Mouse (Mus musculus): ENCODE results near the gene Cdh12.
"Not testable (repeated sequence)": the region's sequence is repeated elsewhere in the genome, so short reads cannot be mapped to it uniquely, and the experiment has no call there.

The Cdh12 gene

DNA sequence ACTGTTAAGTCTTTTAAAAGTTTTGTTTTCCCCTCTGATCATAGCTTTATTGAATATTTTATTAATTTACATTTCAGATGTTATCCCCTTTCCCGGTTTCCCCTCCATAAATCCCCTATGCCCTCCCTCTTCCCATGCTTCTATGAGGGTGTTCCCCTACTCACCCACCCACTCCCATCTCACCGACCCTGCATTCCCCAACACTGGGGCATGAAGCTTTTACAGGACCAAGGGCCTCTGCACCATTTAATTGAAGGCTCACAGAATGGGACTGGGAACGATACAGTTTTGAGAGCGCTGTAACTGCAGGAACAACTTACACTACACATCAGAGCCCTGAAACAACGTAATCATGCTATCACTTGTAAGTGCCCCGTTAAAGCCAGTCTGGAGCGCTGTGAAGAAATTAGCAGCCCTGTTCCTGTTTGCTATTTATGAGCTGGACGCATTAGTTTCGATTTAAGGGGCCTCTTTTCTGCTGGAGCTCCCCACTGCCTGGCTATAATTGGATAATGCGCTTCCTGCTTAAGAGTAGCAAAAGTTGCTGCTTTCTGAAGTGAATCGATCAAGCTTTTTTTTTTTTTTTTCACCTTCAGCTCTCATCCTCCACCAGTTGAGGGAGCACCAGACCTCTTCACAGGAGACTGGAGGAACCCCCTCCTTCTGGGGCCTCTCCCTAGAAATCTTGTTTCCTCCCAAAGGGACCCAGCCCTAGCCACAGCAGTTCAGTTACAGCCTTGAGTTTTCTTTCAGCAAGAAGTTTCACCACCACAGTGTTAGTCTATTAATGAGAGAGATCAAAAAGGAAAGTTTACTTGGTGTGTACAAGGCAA lies 660.2 kb downstream of the Cdh12 start:
- DNase-seq (ENCODE audit: low spot score in 2 of 2), result no peak

DNA sequence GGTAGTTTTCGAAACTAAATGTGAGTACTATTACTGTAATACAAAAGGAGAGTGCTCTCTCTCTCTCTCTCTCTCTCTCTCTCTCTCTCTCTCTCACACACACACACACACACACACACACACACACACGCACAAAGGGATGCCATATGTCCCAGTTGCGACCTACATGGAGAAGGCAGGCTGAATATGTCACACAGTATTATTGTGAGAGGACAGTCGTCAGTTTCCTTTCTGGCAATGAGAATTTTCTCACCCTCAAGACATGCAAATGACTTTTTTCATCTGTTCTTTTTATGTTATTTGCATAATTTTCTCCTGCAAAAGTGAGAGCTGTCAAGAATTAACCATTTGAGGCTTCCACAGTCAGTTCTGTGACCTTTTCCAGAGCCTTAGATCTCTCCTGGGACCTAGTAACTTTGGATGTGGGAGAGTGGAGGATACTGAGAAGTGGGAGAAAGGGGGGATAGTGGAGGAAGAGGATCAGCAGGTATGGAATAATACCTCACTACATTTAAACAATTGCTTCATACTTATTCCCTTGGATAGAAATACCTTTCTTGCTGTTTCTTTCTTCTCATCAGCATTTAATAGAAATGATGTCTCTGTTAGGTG lies 660.9 kb downstream of the Cdh12 start:
- DNase-seq (ENCODE audit: low spot score in 2 of 2), result no peak

GRCm38 (mm10) chr15:21110874-21111603 lies 662.0 kb downstream of the Cdh12 start:
- no peak for DNase-seq (ENCODE audit: low spot score in 2 of 2)

DNA sequence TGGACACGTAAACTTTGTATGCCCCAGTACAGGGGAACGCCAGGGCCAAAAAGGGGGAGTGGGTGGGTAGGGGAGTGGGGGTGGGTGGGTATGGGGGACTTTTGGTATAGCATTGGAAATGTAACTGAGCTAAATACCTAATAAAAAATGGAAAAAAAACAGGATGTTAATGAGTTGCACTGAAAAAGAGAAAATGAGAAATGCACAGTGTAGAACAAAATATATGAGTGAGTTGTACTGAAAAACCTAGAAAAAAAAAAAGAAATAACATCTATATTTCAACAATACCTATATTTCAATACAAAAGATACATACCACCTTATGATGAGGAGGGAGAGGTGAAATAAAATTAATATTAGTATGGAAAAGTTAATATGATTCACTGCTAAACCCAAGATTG lies 665.7 kb downstream of the Cdh12 start:
- not testable (repeated sequence) for DNase-seq (ENCODE audit: low spot score in 2 of 2)

GRCm38 (mm10) chr15:21130660-21131059 lies 681.6 kb downstream of the Cdh12 start:
- DNase-seq (ENCODE audit: low spot score in 2 of 2), result no peak

DNA sequence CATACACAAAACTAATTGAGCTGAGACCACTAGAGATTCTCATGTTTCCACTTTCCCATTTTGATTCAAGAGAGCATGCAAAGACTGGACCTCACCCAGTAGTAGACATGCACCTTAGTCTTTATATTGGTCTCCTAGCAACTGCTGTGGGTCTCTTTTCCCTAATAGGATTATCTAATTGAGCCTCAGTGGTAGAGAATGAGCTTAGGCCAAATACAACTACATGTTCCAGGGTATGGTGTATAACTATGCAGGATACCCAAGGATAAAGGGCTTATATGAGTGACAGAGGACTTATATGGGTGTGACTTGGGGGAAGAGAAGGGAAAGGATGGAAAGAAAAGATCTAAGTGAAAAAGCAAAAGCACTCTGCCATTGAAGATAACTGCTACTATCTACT lies 683.9 kb downstream of the Cdh12 start:
- DNase-seq (ENCODE audit: low spot score in 2 of 2), result no peak

DNA sequence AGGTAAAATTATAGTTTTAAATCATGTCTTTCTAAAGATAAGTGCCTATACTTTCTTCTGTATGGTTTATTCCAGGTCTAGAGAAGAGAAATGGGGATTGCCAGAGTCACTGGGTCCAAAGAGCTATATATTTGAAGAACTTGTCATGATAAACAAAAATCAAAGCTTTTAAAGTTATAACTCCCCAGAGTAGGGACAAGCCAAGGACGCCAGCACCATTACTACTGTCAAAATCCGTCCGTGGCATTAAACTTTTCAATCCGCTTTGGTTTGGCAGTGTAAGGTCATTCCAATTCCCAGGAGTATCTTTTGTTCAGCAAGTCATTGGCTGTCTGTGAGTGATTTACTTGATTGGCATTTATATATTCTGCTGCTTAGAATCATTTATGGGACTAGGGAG lies 697.8 kb downstream of the Cdh12 start:
- DNase-seq (ENCODE audit: low spot score in 2 of 2), result no peak

DNA sequence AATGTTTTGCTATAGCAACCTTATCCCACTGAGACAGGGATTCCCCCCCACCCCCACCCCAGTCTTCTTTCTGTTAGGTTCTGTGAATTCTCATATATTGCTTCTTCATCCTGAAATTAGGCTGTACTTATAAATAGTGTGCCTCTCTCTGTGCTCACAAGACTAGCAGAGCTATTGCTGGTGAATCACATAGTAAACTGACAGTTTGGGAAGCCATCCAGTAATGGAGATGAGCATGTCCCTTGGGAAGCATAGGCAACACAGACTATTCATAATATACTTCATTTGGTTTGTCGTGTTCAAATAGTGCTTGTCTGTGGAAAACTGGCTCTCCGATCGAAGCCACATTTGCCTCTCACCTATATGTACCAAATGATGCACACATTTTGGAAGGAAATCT lies 704.5 kb downstream of the Cdh12 start:
- DNase-seq (ENCODE audit: low spot score in 2 of 2), result no peak

DNA sequence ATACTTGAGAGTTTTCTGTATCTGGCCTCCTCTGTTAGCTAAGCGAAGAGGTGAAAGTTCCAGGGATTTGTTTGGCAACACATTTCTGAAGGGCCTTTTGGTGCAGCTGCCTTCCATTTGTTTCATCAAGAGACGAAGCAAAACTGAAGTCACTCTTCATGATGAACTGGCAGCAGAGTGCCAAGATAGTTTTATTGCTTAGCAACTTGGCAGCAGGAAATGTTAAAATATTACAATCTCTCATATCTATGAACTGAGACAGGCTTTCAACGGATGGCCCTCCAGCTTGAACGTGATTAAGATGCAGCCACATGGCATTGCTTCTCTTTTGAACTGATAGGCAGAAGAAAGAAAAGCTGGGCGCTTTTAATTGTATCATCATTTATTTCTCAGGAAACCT lies 730.7 kb downstream of the Cdh12 start:
- DNase-seq (ENCODE audit: low spot score in 2 of 2), result no peak

DNA sequence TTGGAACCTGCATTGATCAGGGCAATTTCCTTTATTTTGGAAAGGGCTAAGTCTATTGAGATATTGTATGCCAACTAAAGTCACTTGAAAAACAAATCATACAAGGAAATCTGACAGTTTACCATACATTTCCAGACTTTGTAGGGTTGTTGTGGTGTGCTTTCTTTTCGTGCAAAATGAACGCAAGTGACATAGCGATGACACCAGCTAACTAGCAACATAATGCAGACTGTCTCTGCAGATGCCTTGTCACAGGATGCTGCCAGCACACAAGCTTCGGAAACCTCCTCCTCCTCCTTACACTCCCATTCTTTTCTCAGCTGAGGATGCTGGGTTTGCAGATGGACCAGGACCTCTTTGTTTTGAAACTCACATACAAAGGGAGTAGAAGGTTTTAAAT lies 731.1 kb downstream of the Cdh12 start:
- DNase-seq (ENCODE audit: low spot score in 2 of 2), result no peak

GRCm38 (mm10) chr15:21185799-21186198 lies 736.7 kb downstream of the Cdh12 start:
- DNase-seq (ENCODE audit: low spot score in 2 of 2), result no peak

GRCm38 (mm10) chr15:21210089-21210488 lies 761.0 kb downstream of the Cdh12 start:
- DNase-seq (ENCODE audit: low spot score in 2 of 2), result not testable (repeated sequence)

- DNase-seq (ENCODE audit: low spot score in 2 of 2), result no peak
Observed at GRCm38 (mm10) chr15:21223006-21223405, 773.9 kb downstream of the Cdh12 start.

GRCm38 (mm10) chr15:21261318-21261717 lies 812.3 kb downstream of the Cdh12 start:
- no peak for DNase-seq (ENCODE audit: low spot score in 2 of 2)

DNA sequence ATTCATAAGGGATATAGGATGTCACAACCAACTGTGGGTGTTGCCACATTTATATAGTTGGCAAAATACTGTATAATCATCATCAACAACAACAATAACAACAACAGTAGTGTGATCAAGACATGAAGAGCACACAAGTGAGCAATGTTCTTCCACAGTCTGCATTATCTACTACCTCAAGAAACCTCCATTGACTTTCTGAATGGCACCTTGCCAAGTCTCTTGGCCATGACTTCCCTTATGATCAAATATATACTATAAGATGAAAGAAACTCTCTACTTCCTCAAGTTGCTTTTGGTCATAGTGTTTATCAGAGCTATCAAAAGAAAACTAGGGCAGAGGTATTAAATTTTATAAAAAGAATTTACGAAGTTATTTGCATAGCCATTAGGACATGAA lies 820.8 kb downstream of the Cdh12 start:
- DNase-seq (ENCODE audit: low spot score in 2 of 2), result no peak

- no peak for DNase-seq (ENCODE audit: low spot score in 2 of 2)
Observed at GRCm38 (mm10) chr15:21297051-21297450, 848.0 kb downstream of the Cdh12 start.

GRCm38 (mm10) chr15:21315457-21315856 lies 866.4 kb downstream of the Cdh12 start:
- DNase-seq (ENCODE audit: low spot score in 2 of 2), result no peak

DNA sequence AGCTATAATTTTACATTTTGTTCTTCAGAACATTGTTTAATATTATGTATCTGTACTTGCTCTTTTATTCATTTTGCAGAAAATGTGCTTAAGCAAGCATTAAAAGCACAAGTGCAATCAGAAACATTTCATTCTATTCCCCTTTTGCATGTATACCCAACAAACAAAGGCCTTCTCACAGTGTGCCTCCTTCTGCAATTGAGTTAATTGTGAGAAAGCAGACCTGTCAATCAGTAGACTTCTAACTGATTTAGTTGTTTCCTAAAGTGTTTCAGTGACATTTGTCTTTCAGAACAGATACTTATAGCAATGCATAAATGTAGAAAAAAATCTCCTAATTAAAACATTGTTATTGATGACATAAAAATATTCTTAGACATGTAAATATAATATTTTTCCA lies 894.8 kb downstream of the Cdh12 start:
- DNase-seq (ENCODE audit: low spot score in 2 of 2), result no peak

DNA sequence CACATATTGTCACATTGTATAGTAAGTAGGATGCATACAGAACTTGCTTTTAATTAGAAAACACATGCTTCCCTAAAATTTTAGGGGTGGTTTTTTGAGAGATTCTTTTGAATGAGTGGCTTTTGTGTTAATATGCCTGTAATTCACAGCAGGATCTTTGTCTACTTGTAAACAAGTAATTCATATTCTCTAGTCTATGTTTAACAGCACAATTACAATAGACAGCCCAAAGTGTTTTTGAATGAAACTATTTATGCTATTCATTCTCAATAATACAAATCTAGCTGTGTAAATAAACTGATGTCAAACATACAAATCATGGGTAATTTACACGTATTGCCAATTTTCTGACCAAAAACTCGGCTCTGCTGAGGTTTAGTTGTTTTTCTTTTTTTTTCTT lies 895.3 kb downstream of the Cdh12 start:
- DNase-seq (ENCODE audit: low spot score in 2 of 2), result no peak

DNA sequence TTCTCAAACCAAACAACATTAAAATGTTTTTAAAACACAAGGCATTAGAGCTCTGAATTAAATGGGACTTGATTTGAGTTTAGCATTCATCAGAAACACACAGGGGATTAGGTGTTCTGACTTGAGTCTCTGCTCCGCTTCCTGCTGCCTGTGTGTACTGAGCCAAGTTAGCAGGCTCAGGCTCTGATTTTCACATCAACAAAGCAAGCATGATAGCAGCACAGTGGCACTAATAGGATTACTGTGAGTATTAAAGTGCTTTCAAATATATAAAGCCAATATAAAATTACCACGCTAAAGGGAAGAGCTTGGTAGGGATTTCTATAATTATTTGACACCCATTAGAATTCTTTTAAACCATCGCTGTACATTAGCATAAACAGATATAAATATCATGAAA lies 895.7 kb downstream of the Cdh12 start:
- DNase-seq (ENCODE audit: low spot score in 2 of 2), result no peak

- DNase-seq (ENCODE audit: low spot score in 2 of 2), result no peak
Observed at GRCm38 (mm10) chr15:21355356-21356101, 906.5 kb downstream of the Cdh12 start.

- no peak for DNase-seq (ENCODE audit: low spot score in 2 of 2)
Observed at GRCm38 (mm10) chr15:21366366-21366765, 917.3 kb downstream of the Cdh12 start.
